Mouse (Mus musculus) kidney, embryonic 15.5 days (tissue): ENCODE data around the gene Col6a1. TPM values are rescaled to one million over a fixed set of nuclear protein-coding genes. Genes with fewer than 3 reads are reported as not detected.
"Not testable (repeated sequence)": the region's sequence is repeated elsewhere in the genome, so short reads cannot be mapped to it uniquely, and the experiment has no call there.

Experiments
- ATAC-seq: fragments of 200-750 bp; cut with Nextera tagmentation; replicated peaks from 2 replicates; pipeline ENCODE4 v1.8.0; 2017; ENCODE audit warnings: moderate TSS enrichment; ENCODE audit not compliant: low FRiP score
- H3K27ac ChIP-seq: fragments of 300-500 bp; sonication (generic); 2 replicates; pipeline ENCODE4 v1.5.1; 2015; ENCODE audit warnings: mild to moderate bottlenecking, inconsistent platforms
- H3K27me3 ChIP-seq: fragments of 300-500 bp; sonication (generic); 2 replicates; pipeline ENCODE4 v1.6.1; 2015; ENCODE audit warnings: inconsistent platforms
- H3K36me3 ChIP-seq: fragments of 300-500 bp; sonication (generic); 2 replicates; pipeline ENCODE4 v1.6.1; 2015; ENCODE audit warnings: inconsistent platforms
- H3K4me1 ChIP-seq: fragments of 300-500 bp; sonication (generic); 2 replicates; pipeline ENCODE4 v1.6.1; 2015; ENCODE audit warnings: inconsistent platforms
- H3K4me2 ChIP-seq: fragments of 300-500 bp; sonication (generic); 2 replicates; pipeline ENCODE4 v1.6.1; 2015; ENCODE audit warnings: moderate library complexity, mild to moderate bottlenecking, inconsistent platforms
- H3K4me3 ChIP-seq: fragments of 300-500 bp; sonication (generic); replicated peaks from 2 replicates; pipeline ENCODE4 v1.5.1; 2015; ENCODE audit warnings: mild to moderate bottlenecking, inconsistent platforms
- H3K9ac ChIP-seq: fragments of 300-500 bp; sonication (generic); 2 replicates; pipeline ENCODE4 v1.6.1; 2015; ENCODE audit warnings: mild to moderate bottlenecking, inconsistent platforms
- H3K9me3 ChIP-seq: fragments of 300-500 bp; sonication (generic); replicated peaks from 2 replicates; pipeline ENCODE4 v1.6.1; 2016; ENCODE audit warnings: inconsistent platforms
- WGBS: fragments of 180-500 bp; shearing (Covaris S2); methylation state at CpG from one replicate; pipeline ENCODE4 v1.1.7; 2015; ENCODE audit warnings: mixed read lengths; 5-methylcytosine and 5-hydroxymethylcytosine counted together
- polyA plus RNA-seq: library from polyadenylated mRNA; unstranded; fragments of >200 nt; fragmentation: Nextera tagmentation; extraction: Ambion mirVana; gene quantifications from 2 replicates; pipeline ENCODE4 v1.2.1, GENCODE M21; 2015

Col6a1 gene
- polyA plus RNA-seq, result 75.3 and 112 TPM in 2 replicates

DNA sequence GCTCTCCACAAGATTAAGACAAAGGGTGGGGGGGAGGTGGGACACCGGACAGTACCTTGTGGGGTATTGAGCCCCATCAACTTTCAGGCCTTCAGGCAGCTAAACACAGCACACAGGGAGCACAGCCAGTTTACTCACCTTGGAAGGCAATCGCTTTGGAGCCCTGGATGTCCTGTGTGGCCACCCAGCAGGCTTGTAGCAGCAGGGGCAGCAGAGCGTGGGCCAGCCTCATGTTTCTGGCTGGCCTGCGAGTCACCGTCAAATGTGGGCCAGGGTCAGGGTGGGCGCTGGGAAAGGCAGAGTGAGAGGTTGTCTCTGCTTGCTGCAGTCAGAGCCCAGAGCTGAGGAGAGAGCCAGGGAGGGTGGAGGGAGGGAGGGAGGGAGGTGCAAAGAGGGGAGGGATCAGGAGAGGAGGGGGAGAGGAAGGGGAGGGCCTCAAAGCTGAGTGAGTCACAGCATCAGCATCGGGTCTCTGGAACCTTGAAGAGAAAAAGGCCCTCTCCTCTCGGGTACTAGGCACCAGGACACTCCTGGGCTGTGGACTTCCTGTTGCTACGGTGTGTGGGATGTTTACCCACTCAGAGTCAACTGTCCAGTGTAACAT lies at the start of gene Col6a1:
TSS of gene Col6a1 (minus strand) at position 487 of the 604 bp plus-strand sequence.
- Histone ChIP-seq H3K4me2 (peak within 1 kb of the TSS; percentile 45), H3K9me3 (no peaks in the 10 kb centered on the region), H3K4me3 (peak within 1 kb of the TSS; percentile 38), H3K9ac (peak within 1 kb of the TSS; percentile 12), H3K27me3 (no peaks in the 10 kb centered on the region), H3K36me3 (peaks cover 3% of the 10 kb centered on the region; the same call in 1 of the 2 replicates), H3K4me1 (peaks cover 14% of the 10 kb centered on the region), H3K27ac (peak within 1 kb of the TSS; percentile 54)
- WGBS, result 17% methylated on average over 9 of the region's 9 CpGs
- peak; percentile 50 for ATAC-seq

DNA sequence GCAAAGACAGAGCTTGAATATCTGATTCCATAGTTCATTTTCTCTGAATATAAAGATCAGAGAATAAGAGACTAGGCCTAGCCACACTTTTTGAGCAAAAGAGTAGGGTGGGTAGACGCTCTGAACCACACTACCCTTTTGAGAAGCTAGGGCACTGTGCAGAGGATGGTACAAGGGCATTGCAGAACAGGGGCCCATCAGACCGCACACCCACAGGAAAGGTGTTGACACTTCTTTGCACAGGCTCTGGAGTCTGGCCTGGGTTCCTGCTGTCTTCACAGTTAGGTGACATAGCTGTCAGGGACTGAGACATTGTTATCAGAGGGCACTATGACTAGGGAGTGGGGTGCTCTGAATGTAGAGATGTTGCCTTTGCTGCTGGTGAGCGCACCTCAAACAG lies 45.7 kb upstream of the Col6a1 start:
- Histone ChIP-seq H3K4me1 (no peaks in the 10 kb centered on the region), H3K9me3 (no peaks in the 10 kb centered on the region)

DNA sequence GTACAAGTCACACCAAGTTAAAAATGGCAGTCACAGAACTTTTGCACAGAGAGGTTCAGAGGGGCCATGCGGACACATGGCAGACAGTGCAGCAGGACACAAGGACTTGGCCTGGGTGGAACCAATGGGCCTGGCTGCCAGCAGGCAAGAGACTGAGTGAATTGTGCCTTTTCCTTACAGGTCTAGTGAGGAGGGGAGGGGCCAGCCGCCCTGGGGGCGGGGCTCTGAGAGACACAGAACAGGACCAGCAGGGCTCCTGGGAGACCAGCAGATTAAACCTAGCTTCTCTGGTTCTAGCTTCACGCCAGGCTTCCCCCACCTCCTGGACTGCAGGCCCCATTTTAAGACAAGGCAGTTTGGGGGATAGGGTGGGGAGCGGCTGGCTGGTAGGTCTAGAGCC lies 45.1 kb upstream of the Col6a1 start:
- Histone ChIP-seq H3K36me3 (peaks cover 4% of the 10 kb centered on the region; the same call in 1 of the 2 replicates), H3K9me3 (no peaks in the 10 kb centered on the region), H3K4me1 (no peaks in the 10 kb centered on the region), H3K4me2 (no peak overlapping the region), H3K4me3 (no peak overlapping the region), H3K27me3 (no peaks in the 10 kb centered on the region), H3K9ac (no peak overlapping the region), H3K27ac (no peak overlapping the region)
- WGBS, result 68% methylated on average over 5 of the region's 5 CpGs
- ATAC-seq, result no peak

More for the DNA sequence above, 45.7 kb upstream of the Col6a1 start:
- no peaks in the 10 kb centered on the region for H3K27me3 ChIP-seq
- 94% methylated on average over 3 of the region's 3 CpGs for WGBS
- no peak overlapping the region for H3K4me2 ChIP-seq
- no peak overlapping the region for H3K9ac ChIP-seq
- no peak for ATAC-seq
- H3K4me3 ChIP-seq, result no peak overlapping the region
- no peak overlapping the region for H3K27ac ChIP-seq
- peaks cover 4% of the 10 kb centered on the region; the same call in 1 of the 2 replicates for H3K36me3 ChIP-seq

DNA sequence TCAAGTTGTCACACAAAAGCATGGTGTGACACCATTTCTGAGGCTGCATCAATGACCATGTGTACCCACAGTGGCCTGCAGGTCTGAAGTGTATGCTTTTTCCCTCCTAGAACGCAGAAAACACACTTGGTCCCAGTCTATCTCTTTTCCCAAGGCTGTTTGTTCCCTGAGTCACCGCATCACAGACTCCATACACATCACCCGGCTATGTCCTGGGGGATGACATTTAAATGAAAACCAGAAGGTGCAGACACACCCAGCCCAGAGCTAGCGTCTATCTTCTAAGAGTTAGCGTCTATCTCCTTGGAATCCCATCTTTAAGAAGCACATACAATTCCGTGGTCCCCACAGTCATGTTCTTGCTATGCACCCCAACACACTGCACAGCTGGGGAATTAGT lies 43.6 kb upstream of the Col6a1 start:
- 93% methylated on average over 6 of the region's 6 CpGs for WGBS
- Histone ChIP-seq H3K36me3 (peaks cover 4% of the 10 kb centered on the region; the same call in 1 of the 2 replicates), H3K27ac (no peak overlapping the region), H3K4me3 (no peak overlapping the region), H3K9ac (no peak overlapping the region), H3K4me1 (no peaks in the 10 kb centered on the region), H3K27me3 (no peaks in the 10 kb centered on the region), H3K4me2 (no peak overlapping the region), H3K9me3 (no peaks in the 10 kb centered on the region)
- ATAC-seq, result no peak

DNA sequence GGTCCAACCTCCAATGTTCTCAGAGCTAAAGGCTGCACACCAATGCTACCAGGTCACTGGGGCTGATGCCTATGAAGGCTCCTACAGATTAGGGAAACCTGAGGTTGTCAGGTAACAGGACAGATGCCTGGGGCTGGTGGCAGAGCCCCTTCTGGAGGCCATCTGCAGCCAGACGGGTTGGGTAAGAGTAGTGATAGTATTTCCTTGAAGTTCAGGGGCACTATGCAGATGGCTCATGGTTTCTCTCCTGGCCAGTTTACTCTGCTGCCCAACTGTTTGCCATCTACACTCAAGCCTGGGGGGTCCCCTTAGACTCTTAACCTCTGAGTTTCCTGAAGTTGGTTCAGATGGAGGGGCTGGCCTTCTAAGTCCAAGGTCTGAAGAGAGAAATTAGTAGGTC lies 40.2 kb upstream of the Col6a1 start:
- Histone ChIP-seq H3K4me2 (no peak overlapping the region), H3K9ac (no peak overlapping the region), H3K36me3 (peaks cover 6% of the 10 kb centered on the region; the same call in 1 of the 2 replicates), H3K4me3 (no peak overlapping the region), H3K9me3 (no peaks in the 10 kb centered on the region), H3K27ac (no peak overlapping the region), H3K27me3 (no peaks in the 10 kb centered on the region), H3K4me1 (no peaks in the 10 kb centered on the region)
- no peak for ATAC-seq
- 83% methylated on average over 1 of the region's 1 CpGs for WGBS

DNA sequence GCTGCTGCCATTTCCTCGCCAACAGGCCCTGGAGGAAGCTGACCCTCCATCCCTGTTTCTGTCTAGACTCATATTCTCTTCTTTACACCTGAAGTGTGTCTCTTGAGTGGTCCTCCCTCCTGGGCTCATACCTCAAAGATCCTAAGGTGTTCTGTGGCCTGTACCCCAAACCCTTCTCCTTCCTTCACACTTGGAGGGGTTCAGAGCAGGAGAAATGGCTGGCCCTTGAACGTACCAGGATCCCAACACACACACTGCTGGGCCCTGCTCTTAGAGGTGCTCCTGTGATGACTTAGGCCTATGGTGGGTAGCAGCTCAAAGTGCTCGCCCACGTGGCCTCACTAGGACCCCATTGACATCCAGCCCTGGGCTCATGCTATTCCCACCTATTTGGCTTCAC lies 39.0 kb upstream of the Col6a1 start:
- H3K36me3 ChIP-seq, result peaks cover 6% of the 10 kb centered on the region; the same call in 1 of the 2 replicates
- H3K9ac ChIP-seq, result no peak overlapping the region
- H3K4me3 ChIP-seq, result no peak overlapping the region
- no peaks in the 10 kb centered on the region for H3K9me3 ChIP-seq
- no peaks in the 10 kb centered on the region for H3K27me3 ChIP-seq
- no peak overlapping the region for H3K4me2 ChIP-seq
- WGBS, result 93% methylated on average over 4 of the region's 4 CpGs
- no peak for ATAC-seq
- H3K4me1 ChIP-seq, result no peaks in the 10 kb centered on the region
- no peak overlapping the region for H3K27ac ChIP-seq

DNA sequence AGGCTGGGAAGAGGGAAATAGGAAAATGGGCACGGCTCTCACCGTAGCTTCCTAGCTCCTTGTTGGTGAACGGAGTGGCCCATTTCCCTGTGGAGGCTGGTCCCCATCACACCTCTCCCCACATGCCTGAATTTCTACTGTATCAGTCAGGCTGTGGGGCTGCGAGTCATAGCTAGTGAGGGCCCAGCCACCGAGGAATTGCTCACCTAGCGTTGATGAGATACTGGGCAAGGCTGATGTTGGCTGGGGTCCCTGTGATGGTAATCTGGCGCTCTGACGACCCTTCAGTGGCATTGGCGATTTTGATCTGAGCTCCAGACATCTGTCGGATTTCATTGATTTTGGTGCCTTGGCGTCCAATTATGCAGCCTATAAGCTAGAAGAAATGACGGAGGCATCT lies 37.0 kb upstream of the Col6a1 start:
- no peak overlapping the region for H3K27ac ChIP-seq
- H3K9ac ChIP-seq, result no peak overlapping the region
- H3K4me2 ChIP-seq, result no peak overlapping the region
- no peaks in the 10 kb centered on the region for H3K27me3 ChIP-seq
- no peak for ATAC-seq
- H3K4me3 ChIP-seq, result no peak overlapping the region
- H3K36me3 ChIP-seq, result peaks cover 6% of the 10 kb centered on the region; the same call in 1 of the 2 replicates
- H3K4me1 ChIP-seq, result no peaks in the 10 kb centered on the region
- no peaks in the 10 kb centered on the region for H3K9me3 ChIP-seq
- 89% methylated on average over 12 of the region's 12 CpGs for WGBS

DNA sequence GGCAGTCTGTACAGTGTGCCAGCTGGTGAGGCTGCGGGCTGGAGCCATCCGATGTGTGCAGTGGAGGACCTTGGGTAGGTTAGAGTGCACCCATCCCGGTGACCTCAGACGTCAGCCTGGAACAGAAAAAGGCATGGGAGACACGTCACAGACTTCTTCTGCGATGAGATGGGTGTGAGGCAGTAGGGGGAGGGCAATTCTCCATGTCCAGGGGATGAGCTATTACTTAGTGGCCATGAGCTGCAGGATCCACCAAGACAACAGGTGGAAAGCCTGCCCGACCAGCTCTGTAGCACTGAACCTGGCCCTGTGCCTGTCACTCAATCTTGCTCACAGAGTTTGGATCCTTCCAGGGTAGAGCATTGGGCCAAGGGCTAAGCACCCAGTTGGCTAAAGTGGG lies 36.4 kb upstream of the Col6a1 start:
- peaks cover 3% of the 10 kb centered on the region; the same call in 1 of the 2 replicates for H3K36me3 ChIP-seq
- 84% methylated on average over 7 of the region's 7 CpGs for WGBS

DNA sequence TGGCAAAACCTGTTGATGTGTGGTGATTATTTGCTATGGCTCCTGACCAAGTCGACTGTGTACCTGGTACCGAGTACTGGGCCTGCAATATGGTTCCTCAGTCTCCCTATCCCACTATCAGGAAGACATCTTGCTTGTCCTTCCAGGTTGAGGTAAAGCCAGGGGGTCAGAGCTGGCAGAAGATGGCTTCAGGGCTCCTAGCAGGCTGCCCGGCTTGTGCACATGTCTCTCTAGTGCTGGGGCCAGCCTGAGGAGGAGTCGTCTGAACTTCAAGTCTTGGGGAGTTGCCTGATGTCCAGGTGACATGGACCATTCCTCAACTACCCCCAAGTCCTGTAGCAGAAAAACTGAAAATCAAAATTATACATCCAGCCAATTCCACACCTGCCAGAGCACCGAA lies 33.9 kb upstream of the Col6a1 start:
- no peaks in the 10 kb centered on the region for H3K27me3 ChIP-seq
- no peak overlapping the region for H3K9ac ChIP-seq
- no peak overlapping the region for H3K27ac ChIP-seq
- no peak overlapping the region for H3K4me2 ChIP-seq
- WGBS, result 84% methylated on average over 5 of the region's 5 CpGs
- no peak for ATAC-seq
- H3K36me3 ChIP-seq, result 0 out of 2 replicates have a peak, but pooled peaks cover 2% of the 10 kb centered on the region
- no peaks in the 10 kb centered on the region for H3K4me1 ChIP-seq
- H3K4me3 ChIP-seq, result no peak overlapping the region
- H3K9me3 ChIP-seq, result no peaks in the 10 kb centered on the region

More for the DNA sequence above, 36.4 kb upstream of the Col6a1 start:
- no peak overlapping the region for H3K4me3 ChIP-seq
- no peak for ATAC-seq
- H3K4me2 ChIP-seq, result no peak overlapping the region
- H3K9ac ChIP-seq, result no peak overlapping the region
- H3K9me3 ChIP-seq, result no peaks in the 10 kb centered on the region
- H3K4me1 ChIP-seq, result no peaks in the 10 kb centered on the region
- H3K27ac ChIP-seq, result no peak overlapping the region
- no peaks in the 10 kb centered on the region for H3K27me3 ChIP-seq

DNA sequence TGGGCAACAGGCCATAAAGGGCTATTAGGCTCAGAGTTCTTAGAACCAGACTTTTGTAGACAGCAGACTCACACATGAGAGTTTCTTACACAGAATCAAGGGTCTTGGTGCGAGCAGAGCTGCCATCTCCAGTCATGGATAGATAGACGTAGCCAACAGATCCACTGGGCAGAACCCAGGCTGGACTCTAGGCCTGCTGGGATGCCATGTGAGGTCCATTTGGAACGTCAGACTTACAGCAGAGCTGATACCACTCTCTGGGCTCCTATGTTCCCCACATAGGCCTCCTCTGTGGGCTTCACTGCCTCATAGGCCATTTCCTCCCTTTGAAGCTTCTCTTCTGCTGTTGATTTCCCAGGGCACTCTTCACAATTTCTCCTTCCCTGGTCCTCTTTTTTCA lies 27.7 kb upstream of the Col6a1 start:
- no peaks in the 10 kb centered on the region for H3K36me3 ChIP-seq
- H3K9me3 ChIP-seq, result peaks cover 4% of the 10 kb centered on the region
- H3K27me3 ChIP-seq, result no peaks in the 10 kb centered on the region
- H3K9ac ChIP-seq, result no peak overlapping the region
- no peak overlapping the region for H3K4me3 ChIP-seq
- no peak overlapping the region for H3K4me2 ChIP-seq
- no peak for ATAC-seq
- H3K27ac ChIP-seq, result no peak overlapping the region
- 87% methylated on average over 3 of the region's 3 CpGs for WGBS
- no peaks in the 10 kb centered on the region for H3K4me1 ChIP-seq

DNA sequence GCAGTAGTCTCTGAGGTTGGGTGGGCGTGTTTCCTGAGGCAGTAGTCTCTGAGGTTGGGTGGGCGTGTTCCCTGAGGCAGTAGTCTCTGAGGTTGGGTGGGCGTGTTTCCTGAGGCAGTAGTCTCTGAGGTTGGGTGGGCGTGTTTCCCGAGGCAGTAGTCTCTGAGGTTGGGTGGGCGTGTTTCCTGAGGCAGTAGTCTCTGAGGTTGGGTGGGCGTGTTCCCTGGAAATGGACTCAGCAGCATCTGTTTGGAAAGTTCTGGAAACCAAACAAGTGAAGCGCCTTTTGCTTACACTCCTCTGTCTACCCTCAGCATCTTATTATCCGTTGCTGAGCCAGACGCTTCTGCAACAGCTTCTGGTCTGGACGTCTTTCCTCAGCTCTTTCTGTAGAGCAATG lies 18.3 kb upstream of the Col6a1 start:
- H3K9me3 ChIP-seq, result peaks cover 13% of the 10 kb centered on the region

DNA sequence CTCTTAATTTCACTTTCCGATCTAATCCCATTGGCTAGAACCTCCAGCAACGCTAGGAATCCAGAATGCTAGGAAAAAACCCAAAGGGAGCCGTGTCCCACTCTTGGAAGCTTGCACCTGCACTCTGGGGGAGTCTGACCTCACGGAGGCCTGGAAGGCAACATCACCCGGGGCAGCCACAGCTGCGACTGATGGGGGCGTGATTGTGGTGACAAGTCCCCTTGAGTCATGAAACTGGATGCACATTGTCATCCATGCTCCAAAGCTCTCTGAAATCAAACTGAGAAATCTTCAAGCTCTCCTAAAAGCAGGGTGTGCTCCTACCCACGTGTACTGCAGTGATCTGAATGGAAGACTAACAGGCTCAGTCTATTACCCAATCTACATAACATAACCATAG lies 10.8 kb upstream of the Col6a1 start:
- Histone ChIP-seq H3K9me3 (0 out of 2 replicates have a peak, but pooled peaks cover 3% of the 10 kb centered on the region), H3K27ac (no peak overlapping the region), H3K4me1 (peaks cover 28% of the 10 kb centered on the region), H3K4me3 (no peak overlapping the region), H3K4me2 (no peak overlapping the region), H3K9ac (no peak overlapping the region), H3K27me3 (no peaks in the 10 kb centered on the region), H3K36me3 (no peaks in the 10 kb centered on the region)
- 56% methylated on average over 8 of the region's 8 CpGs for WGBS
- no peak for ATAC-seq

More for the DNA sequence above, 18.3 kb upstream of the Col6a1 start:
- not testable (repeated sequence) for H3K4me3 ChIP-seq, H3K36me3 ChIP-seq, H3K27ac ChIP-seq, ATAC-seq, H3K4me1 ChIP-seq, H3K9ac ChIP-seq, H3K4me2 ChIP-seq, H3K27me3 ChIP-seq
- WGBS, result 46% methylated on average over 11 of the region's 11 CpGs

DNA sequence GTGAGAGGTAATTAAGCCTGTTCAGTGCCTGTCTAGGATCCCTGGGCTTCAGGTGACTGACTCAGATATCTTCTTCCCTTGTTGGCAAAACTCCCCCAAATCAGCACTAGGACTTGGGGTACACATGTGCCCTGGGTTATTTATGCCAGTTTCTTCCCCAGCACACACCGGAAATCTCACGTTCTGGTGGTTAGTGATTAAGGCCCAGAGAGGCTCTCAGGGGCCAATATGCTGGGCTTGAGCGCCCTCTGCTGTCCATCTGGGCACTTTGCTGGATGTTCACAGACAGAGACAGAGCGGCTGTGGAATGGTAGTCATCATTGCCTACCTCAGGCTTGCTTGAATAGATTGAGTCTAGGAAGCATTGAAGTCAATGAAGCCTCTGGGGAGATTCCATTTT lies 9.0 kb upstream of the Col6a1 start:
- no peaks in the 10 kb centered on the region for H3K36me3 ChIP-seq
- 2% methylated on average over 4 of the region's 4 CpGs for WGBS
- H3K4me3 ChIP-seq, result no peak overlapping the region
- peaks cover 28% of the 10 kb centered on the region for H3K4me1 ChIP-seq
- no peak overlapping the region for H3K4me2 ChIP-seq
- no peaks in the 10 kb centered on the region for H3K9me3 ChIP-seq
- ATAC-seq, result peak; percentile 69
- H3K27me3 ChIP-seq, result no peaks in the 10 kb centered on the region
- no peak overlapping the region for H3K9ac ChIP-seq
- no peak overlapping the region for H3K27ac ChIP-seq
